Mouse (Mus musculus): Measurements from ENCODE around the gene Camta2.

The Camta2 gene

DNA sequence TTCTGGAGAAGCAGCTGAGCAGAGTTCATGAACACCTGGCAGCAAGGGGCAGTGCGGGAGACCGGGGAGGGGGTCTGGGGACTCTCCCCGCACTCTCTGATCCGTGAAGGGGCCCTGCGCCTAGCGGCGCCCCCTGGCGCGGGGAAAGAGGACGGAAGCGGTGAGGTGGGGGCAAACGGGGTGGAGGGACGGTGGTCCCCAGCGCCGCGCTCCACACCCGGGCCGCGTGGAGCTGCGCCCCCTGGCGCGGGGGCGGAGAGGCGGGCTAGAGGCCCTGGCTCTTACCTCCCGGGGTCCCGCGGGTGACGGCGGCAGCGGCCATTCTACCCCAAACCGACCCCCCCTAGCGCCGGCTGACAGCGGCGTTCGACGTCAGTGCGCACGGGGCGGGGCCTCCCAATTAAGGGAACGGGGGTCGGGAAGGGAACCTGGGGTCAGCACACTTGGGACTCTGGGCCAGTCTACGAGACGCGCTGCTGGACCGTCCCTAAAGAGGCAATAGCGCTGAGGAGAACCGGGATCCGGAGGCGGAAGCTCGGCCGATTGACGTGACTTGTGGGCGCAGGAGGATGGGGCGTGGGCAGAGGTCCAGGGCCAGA is at the start of gene Camta2:
TSS of gene Camta2 (minus strand) at position 505 of the 599 bp plus-strand sequence.
- DNase-seq (ENCODE audit: low read depth, low spot score) = peak; percentile 76
- Histone ChIP-seq H3K36me3 (ENCODE audit: control insufficient read depth, insufficient read depth, low read length, poor library complexity, severe bottlenecking) (no peaks in the 10 kb centered on the region; the same call in 1 of the 2 replicates), H3K27me3 (ENCODE audit: control insufficient read depth, insufficient read depth, low read length, poor library complexity, severe bottlenecking) (no peaks in the 10 kb centered on the region; the same call in 1 of the 2 replicates)

DNA sequence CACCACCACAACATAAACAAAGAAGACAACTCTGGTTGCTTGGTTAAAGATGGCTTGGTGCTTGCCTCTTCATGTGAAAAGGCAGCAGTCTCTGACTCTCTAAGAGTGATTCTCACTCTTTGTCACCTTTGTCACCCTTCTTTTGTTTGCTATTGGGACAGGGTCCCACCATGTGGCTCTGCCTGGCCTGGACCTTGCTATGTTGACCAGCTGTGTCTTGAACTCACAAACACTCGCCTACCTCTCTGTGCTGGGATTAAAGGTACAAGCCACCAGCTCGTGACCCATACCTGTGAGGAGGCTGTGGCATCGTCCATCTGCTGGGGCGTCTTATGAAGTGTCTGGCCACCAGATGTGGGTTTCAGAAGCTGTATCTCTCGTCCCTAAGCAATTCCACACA is 45.4 kb upstream of the Camta2 start:
- peaks cover 2% of the 10 kb centered on the region for H3K36me3 ChIP-seq (ENCODE audit: control insufficient read depth, insufficient read depth, low read length, poor library complexity, severe bottlenecking)
- no peak for DNase-seq (ENCODE audit: low read depth, low spot score)

DNA sequence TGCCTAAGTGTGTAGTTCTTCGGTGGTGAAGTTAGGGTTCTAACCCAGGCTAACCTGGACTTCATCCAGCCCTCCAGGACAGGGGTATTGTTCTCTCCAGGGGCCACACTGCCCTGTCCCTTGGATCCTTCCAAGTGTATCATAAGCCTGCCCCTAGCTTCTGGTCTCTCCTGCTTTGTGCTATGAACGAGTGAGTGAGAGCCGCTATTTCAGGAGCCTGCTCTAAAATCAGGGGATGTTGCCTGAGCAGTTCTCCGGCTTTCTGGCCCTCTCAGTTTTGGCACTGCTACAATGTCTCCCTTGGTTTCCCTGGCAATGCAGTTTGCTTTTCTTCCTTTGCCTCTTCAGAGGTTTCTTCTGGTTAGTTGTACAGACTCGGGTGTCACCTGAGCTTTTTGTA is 43.3 kb upstream of the Camta2 start:
- peaks cover 10% of the 10 kb centered on the region for H3K36me3 ChIP-seq (ENCODE audit: control insufficient read depth, insufficient read depth, low read length, poor library complexity, severe bottlenecking)
- no peaks in the 10 kb centered on the region for H3K27me3 ChIP-seq (ENCODE audit: control insufficient read depth, insufficient read depth, low read length, poor library complexity, severe bottlenecking)
- no peak for DNase-seq (ENCODE audit: low read depth, low spot score)

More for the DNA sequence above, 45.4 kb upstream of the Camta2 start:
- no peaks in the 10 kb centered on the region for H3K27me3 ChIP-seq (ENCODE audit: control insufficient read depth, insufficient read depth, low read length, poor library complexity, severe bottlenecking)

- H3K27me3 ChIP-seq (ENCODE audit: control insufficient read depth, insufficient read depth, low read length, poor library complexity, severe bottlenecking) = no peaks in the 10 kb centered on the region
- peaks cover 13% of the 10 kb centered on the region for H3K36me3 ChIP-seq (ENCODE audit: control insufficient read depth, insufficient read depth, low read length, poor library complexity, severe bottlenecking)
These were observed 42.6 kb upstream of the Camta2 start for GRCm38 (mm10) chr11:70730427-70731038.

DNA sequence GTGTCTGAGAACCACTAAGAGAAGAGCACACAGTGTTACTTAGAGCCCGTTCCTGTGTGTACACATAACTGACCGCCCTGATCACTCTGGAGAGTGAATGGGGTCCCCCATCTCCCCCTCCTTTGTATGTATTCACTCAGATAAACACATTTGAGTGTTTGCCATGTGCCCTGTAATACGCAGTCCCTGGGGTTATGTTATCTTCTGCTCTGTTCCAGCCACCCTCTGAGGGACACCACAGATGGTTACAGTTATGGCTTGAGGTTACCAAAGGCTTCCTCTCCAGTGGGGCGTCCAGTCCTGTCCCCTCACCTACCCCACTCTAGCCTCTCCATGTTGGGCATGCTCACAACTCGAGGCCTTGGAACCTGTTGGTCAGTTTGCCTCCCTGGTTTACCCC is 39.5 kb upstream of the Camta2 start:
- Histone ChIP-seq H3K36me3 (ENCODE audit: control insufficient read depth, insufficient read depth, low read length, poor library complexity, severe bottlenecking) (peaks cover 13% of the 10 kb centered on the region), H3K27me3 (ENCODE audit: control insufficient read depth, insufficient read depth, low read length, poor library complexity, severe bottlenecking) (no peaks in the 10 kb centered on the region)
- DNase-seq (ENCODE audit: low read depth, low spot score) = no peak

More at GRCm38 (mm10) chr11:70730427-70731038, 42.6 kb upstream of the Camta2 start:
- DNase-seq (ENCODE audit: low read depth, low spot score) = no peak

DNA sequence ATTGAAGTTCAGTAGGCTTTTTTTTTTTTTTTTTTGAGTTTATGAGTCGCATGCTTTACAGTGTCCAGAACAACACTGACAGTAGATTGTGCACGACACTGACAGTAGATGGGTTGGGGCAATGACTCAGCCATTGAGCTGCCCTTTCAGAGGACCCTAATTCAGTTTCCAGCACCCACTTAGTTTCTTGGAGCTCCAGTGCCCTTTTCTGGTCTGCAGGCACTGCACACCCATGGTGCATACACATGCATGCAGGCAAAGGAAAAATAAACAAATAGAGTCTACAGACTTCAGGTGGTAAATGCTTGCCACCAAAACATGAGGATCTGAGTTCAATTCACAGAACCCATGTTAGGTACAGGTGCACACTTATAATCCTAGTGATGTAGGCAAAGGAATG is 38.7 kb upstream of the Camta2 start:
- Histone ChIP-seq H3K27me3 (ENCODE audit: control insufficient read depth, insufficient read depth, low read length, poor library complexity, severe bottlenecking) (no peaks in the 10 kb centered on the region), H3K36me3 (ENCODE audit: control insufficient read depth, insufficient read depth, low read length, poor library complexity, severe bottlenecking) (peaks cover 13% of the 10 kb centered on the region)
- no peak for DNase-seq (ENCODE audit: low read depth, low spot score)

GRCm38 (mm10) chr11:70724706-70725105 is 36.8 kb upstream of the Camta2 start:
- Histone ChIP-seq H3K27me3 (ENCODE audit: control insufficient read depth, insufficient read depth, low read length, poor library complexity, severe bottlenecking) (no peaks in the 10 kb centered on the region), H3K36me3 (ENCODE audit: control insufficient read depth, insufficient read depth, low read length, poor library complexity, severe bottlenecking) (peaks cover 13% of the 10 kb centered on the region)
- DNase-seq (ENCODE audit: low read depth, low spot score) = no peak

GRCm38 (mm10) chr11:70721072-70721471 is 33.2 kb upstream of the Camta2 start:
- no peaks in the 10 kb centered on the region for H3K27me3 ChIP-seq (ENCODE audit: control insufficient read depth, insufficient read depth, low read length, poor library complexity, severe bottlenecking)
- peaks cover 10% of the 10 kb centered on the region; the same call in 1 of the 2 replicates for H3K36me3 ChIP-seq (ENCODE audit: control insufficient read depth, insufficient read depth, low read length, poor library complexity, severe bottlenecking)
- DNase-seq (ENCODE audit: low read depth, low spot score) = no peak

GRCm38 (mm10) chr11:70720567-70720966 is 32.7 kb upstream of the Camta2 start:
- Histone ChIP-seq H3K36me3 (ENCODE audit: control insufficient read depth, insufficient read depth, low read length, poor library complexity, severe bottlenecking) (peaks cover 7% of the 10 kb centered on the region; the same call in 1 of the 2 replicates), H3K27me3 (ENCODE audit: control insufficient read depth, insufficient read depth, low read length, poor library complexity, severe bottlenecking) (no peaks in the 10 kb centered on the region)
- DNase-seq (ENCODE audit: low read depth, low spot score) = peak; percentile 62

DNA sequence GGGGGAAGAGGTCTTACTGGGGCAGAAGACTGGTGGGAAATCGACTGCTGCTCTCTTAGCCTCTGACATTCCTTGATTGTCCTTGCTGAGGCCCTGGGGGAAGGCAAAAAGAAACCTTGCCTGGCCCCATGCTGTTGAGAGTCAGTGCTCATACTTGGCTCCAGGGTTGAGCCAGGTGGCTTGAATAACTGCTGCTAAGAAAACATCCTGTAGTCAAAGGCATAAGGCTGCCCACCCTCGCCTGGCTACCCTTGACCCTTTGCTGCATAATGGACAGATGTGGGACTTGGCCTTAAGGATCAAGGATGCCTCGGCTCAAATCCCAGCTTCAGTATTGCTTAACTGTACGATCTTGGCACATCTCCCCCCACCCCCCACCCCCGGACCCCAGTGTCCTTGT is 30.6 kb upstream of the Camta2 start:
- no peak for DNase-seq (ENCODE audit: low read depth, low spot score)
- H3K36me3 ChIP-seq (ENCODE audit: control insufficient read depth, insufficient read depth, low read length, poor library complexity, severe bottlenecking) = peaks cover 7% of the 10 kb centered on the region; the same call in 1 of the 2 replicates
- H3K27me3 ChIP-seq (ENCODE audit: control insufficient read depth, insufficient read depth, low read length, poor library complexity, severe bottlenecking) = no peaks in the 10 kb centered on the region

DNA sequence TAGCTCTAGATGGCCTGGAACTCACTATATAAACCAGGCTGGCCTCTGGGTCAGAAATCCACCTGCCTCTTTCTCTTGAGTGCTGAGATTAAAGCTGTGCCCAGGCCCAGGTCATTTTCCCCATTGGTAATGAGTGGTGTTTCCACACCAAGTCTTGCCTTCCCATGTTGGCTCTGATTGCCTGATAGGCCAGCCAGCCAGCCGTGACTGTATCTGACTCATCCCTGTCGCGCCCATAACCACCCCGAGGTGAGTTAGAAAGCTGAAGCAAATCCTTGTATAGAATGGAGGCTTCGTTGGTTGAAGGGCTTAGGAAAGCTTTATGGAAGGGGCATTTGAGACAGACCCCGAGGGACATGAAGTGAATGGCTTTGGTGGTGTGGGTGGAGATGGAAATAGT is 27.9 kb upstream of the Camta2 start:
- Histone ChIP-seq H3K27me3 (ENCODE audit: control insufficient read depth, insufficient read depth, low read length, poor library complexity, severe bottlenecking) (no peaks in the 10 kb centered on the region), H3K36me3 (ENCODE audit: control insufficient read depth, insufficient read depth, low read length, poor library complexity, severe bottlenecking) (peaks cover 11% of the 10 kb centered on the region; the same call in 1 of the 2 replicates)
- DNase-seq (ENCODE audit: low read depth, low spot score) = no peak

DNA sequence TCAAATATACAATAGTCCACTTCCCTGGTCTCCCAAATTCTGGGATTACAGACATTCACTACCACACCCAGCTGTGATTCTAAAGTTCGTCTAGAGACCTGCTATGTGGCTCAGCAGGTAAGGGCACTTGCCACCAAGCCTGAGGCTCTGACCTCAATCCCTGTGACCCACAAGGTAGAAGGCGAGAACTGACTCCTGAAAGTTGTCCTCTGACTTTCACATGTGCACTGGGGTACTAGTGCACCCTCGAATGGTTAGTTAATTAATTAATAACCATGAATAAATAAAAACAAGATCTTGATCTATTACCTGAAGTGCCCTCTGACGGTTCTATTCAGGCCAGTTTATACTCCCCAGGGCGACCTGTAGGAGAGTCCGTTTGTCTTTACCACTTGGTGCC is 25.3 kb upstream of the Camta2 start:
- DNase-seq (ENCODE audit: low read depth, low spot score) = no peak
- Histone ChIP-seq H3K36me3 (ENCODE audit: control insufficient read depth, insufficient read depth, low read length, poor library complexity, severe bottlenecking) (peaks cover 13% of the 10 kb centered on the region), H3K27me3 (ENCODE audit: control insufficient read depth, insufficient read depth, low read length, poor library complexity, severe bottlenecking) (no peaks in the 10 kb centered on the region)

DNA sequence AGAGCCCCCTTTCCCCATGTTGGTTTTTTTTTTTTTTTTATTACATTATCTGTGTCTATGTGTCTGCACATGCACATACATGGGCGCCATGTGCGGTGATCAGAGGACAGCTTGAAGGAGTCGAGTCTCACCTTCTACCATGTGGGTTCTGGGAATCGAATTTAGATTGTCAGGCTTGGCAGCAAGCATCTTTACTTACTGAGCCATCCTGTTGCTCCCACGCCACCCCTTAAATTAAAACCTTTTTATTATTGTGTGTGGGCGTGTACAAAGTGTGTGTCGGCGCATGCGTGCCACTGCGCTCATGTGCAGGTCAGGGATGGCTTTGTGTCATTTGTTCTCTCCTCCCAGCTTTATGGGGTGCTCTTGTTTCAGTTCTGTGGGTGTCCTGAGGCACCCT is 23.1 kb upstream of the Camta2 start:
- no peak for DNase-seq (ENCODE audit: low read depth, low spot score)
- Histone ChIP-seq H3K27me3 (ENCODE audit: control insufficient read depth, insufficient read depth, low read length, poor library complexity, severe bottlenecking) (no peaks in the 10 kb centered on the region), H3K36me3 (ENCODE audit: control insufficient read depth, insufficient read depth, low read length, poor library complexity, severe bottlenecking) (peaks cover 12% of the 10 kb centered on the region)

- H3K36me3 ChIP-seq (ENCODE audit: control insufficient read depth, insufficient read depth, low read length, poor library complexity, severe bottlenecking) = peaks cover 14% of the 10 kb centered on the region
- H3K27me3 ChIP-seq (ENCODE audit: control insufficient read depth, insufficient read depth, low read length, poor library complexity, severe bottlenecking) = no peaks in the 10 kb centered on the region
- no peak for DNase-seq (ENCODE audit: low read depth, low spot score)
These were observed 18.2 kb upstream of the Camta2 start for GRCm38 (mm10) chr11:70706127-70706526.

GRCm38 (mm10) chr11:70702781-70703180 is 14.9 kb upstream of the Camta2 start:
- H3K36me3 ChIP-seq (ENCODE audit: control insufficient read depth, insufficient read depth, low read length, poor library complexity, severe bottlenecking) = peaks cover 9% of the 10 kb centered on the region; the same call in 1 of the 2 replicates
- no peak for DNase-seq (ENCODE audit: low read depth, low spot score)
- no peaks in the 10 kb centered on the region for H3K27me3 ChIP-seq (ENCODE audit: control insufficient read depth, insufficient read depth, low read length, poor library complexity, severe bottlenecking)

All from splenic B cell, adult 2 months (primary cell).